Mouse (Mus musculus) hindbrain, embryonic 11.5 days (tissue): ENCODE data around the gene Deaf1. TPM values are rescaled to one million over a fixed set of nuclear protein-coding genes. Genes with fewer than 3 reads are reported as not detected.
A peak's percentile ranks its signal among the peaks of the same experiment; 100 is the strongest.

Source experiments
- ATAC-seq: fragments of 200-750 bp; cut with Nextera tagmentation; 2 replicates; pipeline ENCODE4 v1.8.0; 2017; ENCODE audit warnings: mild to moderate bottlenecking, moderate TSS enrichment, moderate library complexity; ENCODE audit not compliant: low FRiP score
- DNase-seq: peaks from one replicate; pipeline ENCODE4 v3.0.0-alpha.2; 2015; ENCODE audit warnings: low spot score
- H3K27ac ChIP-seq: fragments of 300-500 bp; sonication (generic); 2 replicates; pipeline ENCODE4 v1.5.1; 2014; ENCODE audit warnings: mild to moderate bottlenecking, low read depth, low read length
- H3K27me3 ChIP-seq: fragments of 300-500 bp; sonication (generic); 2 replicates; pipeline ENCODE4 v1.6.1; 2014; ENCODE audit warnings: mild to moderate bottlenecking, low read length, moderate library complexity, mixed read lengths; ENCODE audit not compliant: control insufficient read depth, insufficient read depth
- H3K36me3 ChIP-seq: fragments of 300-500 bp; sonication (generic); 2 replicates; pipeline ENCODE4 v1.6.1; 2014; ENCODE audit warnings: mild to moderate bottlenecking, low read length, moderate library complexity, mixed read lengths; ENCODE audit not compliant: control insufficient read depth, insufficient read depth
- H3K4me1 ChIP-seq: fragments of 300-500 bp; sonication (generic); replicated peaks from 2 replicates; pipeline ENCODE4 v1.6.1; 2014; ENCODE audit warnings: low read length, mixed read lengths; ENCODE audit not compliant: control insufficient read depth, insufficient read depth
- H3K4me2 ChIP-seq: fragments of 300-500 bp; sonication (generic); replicated peaks from 2 replicates; pipeline ENCODE4 v1.6.1; 2014; ENCODE audit warnings: mild to moderate bottlenecking, low read depth, low read length
- H3K4me3 ChIP-seq: fragments of 300-500 bp; sonication (generic); 2 replicates; pipeline ENCODE4 v1.5.1; 2014; ENCODE audit warnings: low read depth, low read length
- H3K9ac ChIP-seq: fragments of 300-500 bp; sonication (generic); 2 replicates; pipeline ENCODE4 v1.6.1; 2014; ENCODE audit warnings: low read depth, low read length
- H3K9me3 ChIP-seq: fragments of 300-500 bp; sonication (generic); 2 replicates; pipeline ENCODE4 v1.6.1; 2016; ENCODE audit warnings: low read length; ENCODE audit not compliant: control insufficient read depth
- WGBS: fragments of 180-500 bp; shearing (Covaris S2); extraction: QIAGEN DNeasy Blood & Tissue Kit; methylation state at CpG from one replicate; pipeline ENCODE4 v1.1.7; 2014; 5-methylcytosine and 5-hydroxymethylcytosine counted together
- polyA plus RNA-seq: library from polyadenylated mRNA; unstranded; fragments of >200 nt; fragmentation: Nextera tagmentation; extraction: Ambion mirVana; gene quantifications from 2 replicates; pipeline ENCODE4 v1.2.1, GENCODE M21; 2014

The Deaf1 gene
- polyA plus RNA-seq, 1 experiment from 2014 or later: 75.9 TPM

DNA sequence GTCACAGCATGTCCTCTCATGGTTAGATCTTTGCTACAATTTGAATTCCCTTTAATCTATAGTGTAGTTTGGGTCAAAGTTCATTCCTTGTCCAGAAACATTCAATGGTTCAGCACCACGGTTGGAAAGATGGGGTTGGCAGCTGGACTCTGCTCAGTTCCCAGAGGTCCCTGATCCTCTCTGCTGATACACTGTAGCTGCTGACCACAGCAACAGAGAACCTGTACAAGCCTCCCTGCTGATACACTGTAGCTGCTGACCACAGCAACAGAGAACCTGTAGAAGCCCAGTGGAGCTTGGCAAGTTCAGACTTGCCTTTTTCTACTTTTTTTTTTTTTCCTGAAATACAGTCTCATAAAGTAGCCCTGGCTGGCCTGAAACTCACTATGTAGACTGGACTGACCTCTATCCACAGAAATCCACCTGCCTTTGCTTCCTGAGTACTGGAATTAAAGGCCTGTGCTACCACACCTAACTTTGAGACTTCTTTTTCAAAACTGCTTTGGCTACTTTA, 9.8 kb downstream of the Deaf1 start:
- Histone ChIP-seq H3K27me3 (no peaks in the 10 kb centered on the region), H3K27ac (no peak overlapping the region), H3K9me3 (no peaks in the 10 kb centered on the region), H3K36me3 (peaks cover 27% of the 10 kb centered on the region), H3K4me3 (no peak overlapping the region), H3K4me2 (no peak overlapping the region), H3K4me1 (no peaks in the 10 kb centered on the region), H3K9ac (no peak overlapping the region)
- ATAC-seq (no peak), DNase-seq (no peak)
- 79% methylated on average over 1 of the region's 1 CpGs for WGBS

DNA sequence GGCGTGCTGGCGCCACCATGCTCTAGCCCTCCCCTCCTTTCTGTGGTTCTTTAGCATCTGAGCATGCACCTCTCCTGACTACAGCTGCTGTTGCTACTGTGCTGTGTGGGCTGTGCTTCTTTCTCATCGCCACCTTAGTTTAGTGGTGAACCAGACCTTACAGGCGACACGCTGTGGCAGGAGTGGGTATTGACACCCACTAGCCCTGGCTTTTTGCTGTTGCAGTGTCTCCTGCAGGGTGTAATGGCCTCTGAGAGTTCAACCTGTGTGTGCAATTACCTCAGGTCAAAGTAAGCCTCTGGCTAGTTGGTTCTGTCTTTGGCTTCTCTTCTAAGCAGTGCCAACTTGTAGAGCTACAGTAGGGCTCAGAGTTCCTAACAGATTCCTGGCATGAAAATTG, 11.5 kb downstream of the Deaf1 start:
- Histone ChIP-seq H3K27ac (no peak overlapping the region), H3K27me3 (no peaks in the 10 kb centered on the region), H3K4me3 (no peak overlapping the region), H3K9ac (no peak overlapping the region), H3K9me3 (no peaks in the 10 kb centered on the region), H3K36me3 (peaks cover 18% of the 10 kb centered on the region; the same call in 1 of the 2 replicates), H3K4me2 (no peak overlapping the region), H3K4me1 (no peaks in the 10 kb centered on the region)
- ATAC-seq: no peak
- WGBS: 82% methylated on average over 5 of the region's 5 CpGs
- DNase-seq: peak; percentile 36

DNA sequence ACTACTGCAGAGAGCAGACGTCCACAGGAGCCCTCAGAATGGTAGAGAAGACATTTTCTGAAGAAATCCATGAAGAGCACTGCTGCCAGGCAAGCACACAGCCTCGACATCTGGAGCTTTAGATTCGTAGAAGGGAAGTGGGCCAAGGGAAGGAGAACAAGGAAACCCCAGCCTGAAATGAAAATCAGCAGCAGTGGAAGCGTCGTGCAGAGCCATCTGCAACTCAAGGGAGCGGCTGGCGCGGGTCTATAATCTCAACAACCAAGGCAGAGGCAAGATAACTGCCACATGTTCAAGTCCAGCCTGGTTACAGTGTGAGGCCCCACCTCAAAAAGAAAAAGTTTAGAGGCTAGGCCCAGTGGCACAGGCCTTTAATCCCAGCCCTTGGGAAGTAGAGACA, 12.4 kb downstream of the Deaf1 start:
- Histone ChIP-seq H3K4me1 (no peaks in the 10 kb centered on the region), H3K36me3 (peaks cover 18% of the 10 kb centered on the region; the same call in 1 of the 2 replicates), H3K27me3 (no peaks in the 10 kb centered on the region), H3K4me3 (no peak overlapping the region), H3K9ac (no peak overlapping the region), H3K4me2 (no peak overlapping the region), H3K27ac (no peak overlapping the region), H3K9me3 (no peaks in the 10 kb centered on the region)
- ATAC-seq (no peak), DNase-seq (no peak)
- WGBS: 92% methylated on average over 8 of the region's 8 CpGs

DNA sequence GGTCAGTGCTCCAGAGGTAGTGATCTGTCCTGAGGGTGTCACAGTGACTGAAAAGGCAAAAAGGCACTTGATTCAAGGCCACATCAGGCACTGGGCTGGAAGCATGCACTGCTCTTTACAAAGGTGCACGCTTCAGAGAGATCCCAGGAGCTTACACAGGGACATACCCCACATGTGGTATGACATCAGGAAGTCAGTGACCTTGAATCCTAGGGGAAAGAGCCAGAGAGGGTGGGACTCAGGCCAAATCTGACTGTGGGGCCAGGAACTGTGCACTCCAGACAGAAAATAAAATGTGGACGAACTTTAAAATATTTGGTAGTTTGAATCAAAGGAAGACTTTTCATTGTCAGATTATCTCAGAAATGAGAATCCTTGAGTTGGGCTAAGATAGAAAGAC, 13.1 kb downstream of the Deaf1 start:
- H3K27ac ChIP-seq: no peak overlapping the region
- H3K4me2 ChIP-seq: no peak overlapping the region
- DNase-seq: no peak
- no peak overlapping the region for H3K9ac ChIP-seq
- WGBS: 93% methylated on average over 2 of the region's 2 CpGs
- peaks cover 18% of the 10 kb centered on the region; the same call in 1 of the 2 replicates for H3K36me3 ChIP-seq
- H3K9me3 ChIP-seq: no peaks in the 10 kb centered on the region
- no peak for ATAC-seq
- H3K4me3 ChIP-seq: no peak overlapping the region
- H3K27me3 ChIP-seq: no peaks in the 10 kb centered on the region
- no peaks in the 10 kb centered on the region for H3K4me1 ChIP-seq

DNA sequence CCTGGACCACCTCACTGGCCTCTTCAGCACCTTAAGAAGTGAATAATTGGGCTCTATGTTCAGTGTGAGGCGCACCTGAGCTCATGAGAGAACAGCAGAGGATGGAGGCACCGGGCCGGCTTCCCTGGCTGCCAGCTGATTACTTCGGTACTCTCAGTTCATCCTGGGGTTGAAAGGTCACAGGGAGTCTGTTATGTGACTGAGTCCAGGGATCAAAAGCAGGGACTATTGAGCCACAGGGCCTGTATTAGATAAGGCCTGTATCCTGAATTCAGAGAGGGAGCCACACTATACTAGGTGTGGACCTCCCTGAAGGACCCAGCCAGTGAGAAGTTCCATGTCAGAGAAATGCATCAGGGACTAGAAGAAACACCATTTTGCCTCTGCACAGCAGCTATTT, 23.0 kb downstream of the Deaf1 start:
- peaks cover 8% of the 10 kb centered on the region; the same call in 1 of the 2 replicates for H3K36me3 ChIP-seq
- H3K9me3 ChIP-seq: no peaks in the 10 kb centered on the region
- no peaks in the 10 kb centered on the region for H3K27me3 ChIP-seq
- H3K4me3 ChIP-seq: no peak overlapping the region
- H3K4me1 ChIP-seq: no peaks in the 10 kb centered on the region
- no peak overlapping the region for H3K9ac ChIP-seq
- whole genome bisulfite sequencing: 90% methylated on average over 4 of the region's 4 CpGs
- ATAC-seq: no peak
- H3K27ac ChIP-seq: no peak overlapping the region
- H3K4me2 ChIP-seq: no peak overlapping the region
- no peak for DNase-seq

GRCm38 (mm10) chr7:141302702-141303268, 24.7 kb downstream of the Deaf1 start:
- no peak overlapping the region for H3K4me3 ChIP-seq
- no peak for ATAC-seq

GRCm38 (mm10) chr7:141301386-141301785, 26.1 kb downstream of the Deaf1 start:
- no peak overlapping the region for H3K9ac ChIP-seq
- H3K4me2 ChIP-seq: no peak overlapping the region
- WGBS: 96% methylated on average over 9 of the region's 9 CpGs
- no peaks in the 10 kb centered on the region; the same call in 1 of the 2 replicates for H3K27me3 ChIP-seq
- no peaks in the 10 kb centered on the region for H3K9me3 ChIP-seq
- DNase-seq: no peak
- no peak overlapping the region for H3K4me3 ChIP-seq
- H3K27ac ChIP-seq: no peak overlapping the region
- H3K4me1 ChIP-seq: no peaks in the 10 kb centered on the region
- ATAC-seq: no peak
- H3K36me3 ChIP-seq: 0 out of 2 replicates have a peak, but pooled peaks cover 6% of the 10 kb centered on the region

More at GRCm38 (mm10) chr7:141302702-141303268, 24.7 kb downstream of the Deaf1 start:
- no peak overlapping the region for H3K9ac ChIP-seq
- no peaks in the 10 kb centered on the region for H3K27me3 ChIP-seq
- no peaks in the 10 kb centered on the region for H3K9me3 ChIP-seq
- H3K4me2 ChIP-seq: no peak overlapping the region
- WGBS: 83% methylated on average over 1 of the region's 1 CpGs
- H3K36me3 ChIP-seq: 0 out of 2 replicates have a peak, but pooled peaks cover 6% of the 10 kb centered on the region
- no peak for DNase-seq
- no peaks in the 10 kb centered on the region for H3K4me1 ChIP-seq
- H3K27ac ChIP-seq: no peak overlapping the region

GRCm38 (mm10) chr7:141299175-141299574, 28.3 kb downstream of the Deaf1 start:
- Histone ChIP-seq H3K27me3 (peaks cover 17% of the 10 kb centered on the region), H3K36me3 (0 out of 2 replicates have a peak, but pooled peaks cover 3% of the 10 kb centered on the region), H3K4me1 (no peaks in the 10 kb centered on the region; the same call in 1 of the 2 replicates), H3K27ac (no peak overlapping the region), H3K4me3 (no peak overlapping the region), H3K9ac (no peak overlapping the region), H3K4me2 (no peak overlapping the region), H3K9me3 (no peaks in the 10 kb centered on the region)
- ATAC-seq (no peak), DNase-seq (no peak)
- WGBS: 94% methylated on average over 8 of the region's 8 CpGs
